Mouse (Mus musculus): ENCODE measurements at regions not wholly inside any gene's neighbourhood (a gene's known extent, or its start where the extent isn't known, plus 50 kb on each side); places are given as distances from the start of the nearest gene placed in this dataset.

- TF ChIP-seq POLR2A (IDR thresholded peaks at IDR 0.05; ENCODE audit: control insufficient read depth, extremely low read depth, insufficient read depth, low read length, poor library complexity) = no peak
- no peak for TF ChIP-seq CTCF (IDR thresholded peaks at IDR 0.05; ENCODE audit: borderline replicate concordance, control insufficient read depth, extremely low read depth, insufficient read depth, low read length, poor library complexity)
These were observed 86.6 kb upstream of the Tprg start for GRCm38 (mm10) chr16:25199984-25200383.

All from thymus, adult 2 months (tissue).